Mouse (Mus musculus) heart, adult 8-10 months (tissue): ENCODE results near the gene Akr1b7. TPM values are rescaled to one million over a fixed set of nuclear protein-coding genes. Genes with fewer than 3 reads are reported as not detected.
"Not testable (repeated sequence)": the region's sequence is repeated elsewhere in the genome, so short reads cannot be mapped to it uniquely, and the experiment has no call there.

Experiments used
- DNase-seq: peaks from one replicate; pipeline ENCODE4 v3.0.0; 2022; ENCODE audit warnings: low spot score
- total RNA-seq, 4 experiments: library from RNA; stranded (reverse); gene quantifications; 2 replicates each; pipeline ENCODE4 v1.2.4; 2022

Akr1b7 gene
- total RNA-seq, result under 1 TPM in 1 of 4 experiments, not detected in 3; 0.22 TPM

- DNase-seq, result no peak
These were observed at the start of gene Akr1b7 for GRCm38 (mm10) chr6:34412023-34412422. Akr1b7 (plus strand) TSS chr6:34412334.

GRCm38 (mm10) chr6:34364217-34365136 lies 47.7 kb upstream of the Akr1b7 start:
- no peak for DNase-seq

GRCm38 (mm10) chr6:34367998-34368397 lies 44.1 kb upstream of the Akr1b7 start:
- no peak for DNase-seq

DNA sequence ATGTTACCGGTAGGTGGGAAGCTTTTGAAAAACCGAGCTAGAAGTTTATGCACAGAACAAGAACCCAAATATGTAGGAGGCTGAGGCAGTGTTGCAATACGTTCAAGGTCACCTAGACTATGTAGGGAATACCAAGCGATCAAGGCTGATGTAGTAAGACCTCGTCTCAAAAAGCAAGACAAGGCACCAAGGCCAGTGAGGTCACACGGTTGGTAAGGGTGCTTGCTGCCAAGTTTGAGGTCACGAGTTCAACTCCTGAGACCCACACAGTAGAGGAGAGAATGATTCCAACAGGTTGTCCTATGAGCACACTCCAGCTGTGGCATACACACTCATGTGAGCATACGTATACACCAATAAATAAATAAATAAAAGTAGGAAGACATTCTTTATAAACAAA lies 42.1 kb upstream of the Akr1b7 start:
- no peak for DNase-seq

DNA sequence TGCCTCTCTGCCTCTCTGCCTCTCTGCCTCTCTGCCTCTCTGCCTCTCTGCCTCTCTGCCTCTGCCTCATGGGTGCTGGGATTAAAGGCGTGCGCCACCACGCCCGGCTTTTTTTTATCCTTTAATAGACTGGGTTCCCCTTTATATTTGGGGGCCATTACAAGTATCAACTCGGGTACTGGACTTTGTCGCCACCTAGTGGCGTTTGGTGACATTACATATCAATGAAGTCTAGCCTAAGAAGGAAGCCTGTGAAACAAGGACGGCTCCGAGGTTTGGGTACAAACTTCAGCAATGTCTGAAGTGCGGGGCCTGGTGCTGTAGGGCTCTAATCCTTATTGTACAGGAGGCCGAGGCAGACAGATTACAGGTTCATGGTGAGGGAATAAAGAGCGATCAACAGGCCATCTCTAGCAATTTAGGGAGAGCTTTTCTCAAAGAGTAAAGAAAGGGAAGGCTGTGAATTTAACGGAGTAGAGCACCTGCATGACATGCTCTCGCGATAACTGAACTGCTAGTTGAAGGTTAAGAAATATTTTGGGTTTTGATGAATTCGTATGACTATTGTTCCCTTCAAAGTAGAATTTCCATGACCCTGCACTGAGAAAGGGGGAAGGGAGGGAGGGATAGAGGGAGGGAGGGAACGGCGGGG lies 40.3 kb upstream of the Akr1b7 start:
- DNase-seq, result peak; percentile 79

GRCm38 (mm10) chr6:34373841-34374240 lies 38.3 kb upstream of the Akr1b7 start:
- DNase-seq, result no peak

DNA sequence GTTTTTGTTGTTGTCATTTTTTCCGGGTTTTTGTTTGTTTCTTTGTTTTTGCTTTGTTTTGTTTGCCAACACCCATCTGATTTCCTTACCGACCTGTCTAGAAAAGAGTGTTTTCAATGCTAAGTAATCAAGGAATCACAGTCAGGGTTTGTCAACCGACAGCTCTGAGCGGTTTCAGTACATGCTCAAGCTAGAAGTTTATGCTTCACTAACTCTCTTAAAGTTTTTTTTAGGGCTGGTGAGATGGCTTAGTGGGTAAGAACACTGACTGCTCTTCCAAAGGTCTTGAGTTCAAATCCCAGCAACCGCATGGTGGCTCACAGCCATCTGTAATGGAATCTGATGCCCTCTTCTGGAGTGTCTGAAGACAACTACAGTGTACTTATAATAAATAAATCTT lies 36.2 kb upstream of the Akr1b7 start:
- DNase-seq, result not testable (repeated sequence)

DNA sequence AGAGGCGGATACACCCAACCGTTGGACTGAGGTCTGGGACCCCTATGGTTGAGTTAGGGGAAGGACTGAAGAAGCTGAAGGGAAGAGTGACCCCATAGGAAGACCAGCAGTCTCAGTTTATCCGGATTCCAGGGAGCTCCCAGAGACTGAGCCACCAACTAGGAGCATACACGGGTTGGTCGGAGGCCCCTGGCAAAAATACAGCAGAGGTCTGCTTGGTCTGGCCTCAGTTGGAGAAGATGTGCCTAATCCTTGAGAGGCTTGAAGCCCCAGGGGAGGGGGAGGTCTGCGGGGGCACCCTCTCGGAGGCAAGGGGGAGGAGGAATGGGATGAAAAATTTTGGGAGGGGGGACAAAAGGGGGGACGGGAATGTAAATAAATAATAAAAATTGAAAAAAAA lies 28.7 kb upstream of the Akr1b7 start:
- DNase-seq, result no peak

DNA sequence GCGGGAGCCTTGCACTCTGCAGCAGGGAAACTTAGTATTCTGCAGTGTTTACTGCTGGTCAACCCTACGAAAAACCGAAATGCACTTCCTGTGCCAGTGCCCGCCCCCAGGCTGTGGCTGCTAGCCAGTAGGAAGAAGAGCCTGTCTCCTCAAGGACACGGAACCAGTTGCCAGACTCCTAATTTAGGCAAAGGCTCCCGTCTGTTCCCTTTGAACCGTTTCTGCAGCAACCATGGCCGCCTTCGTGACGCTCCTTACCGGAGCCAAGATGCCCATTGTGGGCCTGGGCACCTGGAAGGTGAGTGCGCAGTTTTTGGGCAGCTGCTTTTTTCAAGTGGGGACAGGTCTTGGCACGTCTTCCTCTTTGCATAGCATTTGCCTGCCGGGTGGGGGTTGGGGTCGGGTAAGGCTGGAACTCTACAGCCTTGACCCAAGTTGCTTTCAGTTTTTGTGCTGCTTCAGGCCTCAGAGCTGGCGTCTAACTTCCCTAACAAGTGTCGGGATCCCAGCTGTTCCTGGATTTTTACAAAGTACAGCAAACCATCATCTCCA lies 27.9 kb upstream of the Akr1b7 start, which contains the start of gene Akr1b10:
Gene Akr1b10, plus strand, starts transcription at position 109 of the 552 bp plus-strand sequence.
- peak; percentile 81 for DNase-seq

DNA sequence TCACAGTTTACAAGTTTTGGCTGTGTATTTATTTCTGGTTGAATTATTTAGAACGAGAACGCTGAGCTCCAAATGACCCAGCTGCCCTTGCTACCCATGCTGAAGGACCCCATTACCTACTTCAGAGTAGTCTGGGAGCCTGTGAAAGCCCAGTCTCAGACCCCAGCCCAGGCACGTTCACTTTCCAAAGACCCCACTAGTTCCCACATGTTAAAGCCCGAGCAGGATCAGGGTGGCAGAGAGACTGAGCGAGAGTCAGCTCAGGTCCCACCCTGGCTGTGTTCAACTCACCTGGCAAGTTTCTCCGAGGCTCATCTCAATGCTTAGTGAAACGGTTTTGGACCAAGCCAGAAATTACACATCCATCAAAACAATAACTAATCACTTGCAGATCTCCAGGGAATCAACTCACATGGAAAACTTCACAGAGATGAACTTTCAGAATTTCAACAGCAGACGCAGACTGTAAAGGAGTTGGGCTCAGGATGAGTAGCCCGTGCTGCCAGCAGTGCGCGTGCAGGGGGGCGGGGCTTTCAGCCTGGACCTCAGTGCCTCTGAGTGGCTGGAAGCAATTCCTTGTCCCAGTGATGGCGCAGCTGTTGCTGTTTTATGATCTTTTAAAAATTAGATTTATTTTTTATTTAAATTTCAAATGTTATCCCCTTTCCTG lies 27.3 kb upstream of the Akr1b7 start:
- DNase-seq, result peak; percentile 41

DNA sequence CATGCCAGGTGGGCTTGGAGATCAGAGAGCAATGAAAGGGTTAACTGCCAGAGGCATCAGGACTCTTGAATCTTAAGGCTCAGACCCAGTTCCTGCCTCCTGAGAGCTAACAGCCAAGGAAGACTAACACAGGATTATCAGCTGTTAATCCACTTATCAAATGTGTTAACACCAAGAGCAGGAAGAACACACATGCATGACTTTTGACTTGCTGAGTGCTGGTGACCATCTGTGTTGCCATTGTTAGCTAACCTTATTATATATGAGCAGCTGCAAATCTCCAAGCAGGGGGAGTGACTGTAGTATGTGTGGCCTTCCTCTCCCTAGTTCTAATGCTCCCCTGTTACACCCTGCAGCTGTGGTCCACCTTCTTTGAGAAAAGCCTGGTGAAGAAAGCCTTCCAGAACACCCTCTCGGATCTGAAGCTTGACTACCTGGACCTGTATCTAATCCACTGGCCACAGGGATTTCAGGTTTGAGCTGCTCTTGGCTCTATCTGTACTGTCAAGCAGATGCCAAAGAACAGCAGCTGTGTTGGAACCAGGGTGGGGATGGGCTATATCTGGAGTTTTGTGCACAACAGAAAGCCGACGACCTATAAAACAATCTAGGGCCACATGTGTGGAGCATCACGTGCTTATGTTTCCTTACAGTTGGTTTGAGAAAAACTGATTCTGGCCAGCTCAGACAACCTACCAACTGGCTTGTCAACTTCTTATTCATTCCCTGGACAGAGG lies 23.5 kb upstream of the Akr1b7 start:
- no peak for DNase-seq

- no peak for DNase-seq
These were observed 16.2 kb upstream of the Akr1b7 start for GRCm38 (mm10) chr6:34395897-34396296.

DNA sequence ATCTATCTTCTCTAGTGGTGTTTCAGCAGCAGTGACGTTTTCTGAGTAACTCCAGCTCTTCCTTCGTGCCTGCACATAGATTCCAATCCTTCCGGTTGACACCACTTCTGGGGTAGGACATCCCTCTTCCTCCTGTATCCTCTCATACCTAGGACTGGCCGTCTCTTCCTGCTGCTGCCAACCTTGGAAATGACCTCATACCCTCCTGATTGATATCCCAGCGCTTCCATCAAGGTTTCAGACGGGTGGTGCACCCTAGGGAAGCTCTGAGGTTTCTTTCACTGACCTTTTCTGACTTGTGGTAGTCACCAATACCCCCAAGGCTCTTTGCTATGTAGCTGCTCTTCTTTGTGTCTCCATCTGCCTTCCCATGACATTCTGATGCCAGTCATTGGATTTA lies 13.7 kb upstream of the Akr1b7 start:
- DNase-seq, result no peak

- no peak for DNase-seq
These were observed 12.4 kb upstream of the Akr1b7 start for GRCm38 (mm10) chr6:34399606-34400220.

- no peak for DNase-seq
These were observed 11.4 kb upstream of the Akr1b7 start for GRCm38 (mm10) chr6:34400696-34401095.

DNA sequence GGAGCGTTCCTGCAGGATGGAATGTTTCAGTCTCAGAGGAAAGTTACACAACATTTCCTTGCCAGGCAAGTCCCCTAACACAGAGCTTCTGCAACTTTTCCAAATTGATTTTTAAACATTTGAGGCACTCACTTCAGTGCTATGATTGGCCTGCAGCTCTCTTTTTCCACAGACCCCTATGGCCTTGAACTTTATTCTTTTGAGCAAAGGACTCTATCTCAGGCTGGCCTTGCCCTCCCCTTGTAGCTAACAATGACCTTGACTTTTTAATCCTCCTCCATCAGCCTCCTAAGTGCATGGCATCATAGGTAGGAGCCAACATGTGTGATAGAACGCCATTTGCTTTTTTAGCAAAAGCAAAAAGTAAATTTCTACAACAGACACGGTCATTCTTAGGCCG lies 5.4 kb upstream of the Akr1b7 start:
- no peak for DNase-seq

- no peak for DNase-seq
These were observed 4.7 kb upstream of the Akr1b7 start for GRCm38 (mm10) chr6:34407403-34407802.

- DNase-seq, result no peak
These were observed 554 bp downstream of the Akr1b7 start for GRCm38 (mm10) chr6:34412688-34413087.

- DNase-seq, result not testable (repeated sequence)
These were observed 1.3 kb downstream of the Akr1b7 start for GRCm38 (mm10) chr6:34413386-34413785.

DNA sequence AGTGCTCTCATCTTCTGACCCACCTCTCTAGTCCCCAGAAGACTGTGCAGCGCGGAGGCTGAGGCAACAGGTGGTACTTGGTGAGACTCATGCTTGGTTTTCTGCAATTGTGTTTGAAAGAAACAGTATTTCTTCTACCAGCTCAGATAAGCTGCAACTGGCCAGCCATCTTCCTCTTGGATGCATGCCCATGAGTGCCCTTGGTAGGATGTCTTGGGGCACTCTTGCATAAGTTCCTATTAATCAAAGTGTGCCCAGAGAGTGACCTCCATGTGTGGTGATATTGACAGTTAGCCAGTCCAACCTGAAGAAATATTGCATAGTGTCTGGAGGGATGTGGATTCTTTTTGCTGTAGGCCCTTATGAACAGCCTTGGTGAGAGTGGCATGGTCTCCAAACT lies 4.4 kb downstream of the Akr1b7 start:
- no peak for DNase-seq

DNA sequence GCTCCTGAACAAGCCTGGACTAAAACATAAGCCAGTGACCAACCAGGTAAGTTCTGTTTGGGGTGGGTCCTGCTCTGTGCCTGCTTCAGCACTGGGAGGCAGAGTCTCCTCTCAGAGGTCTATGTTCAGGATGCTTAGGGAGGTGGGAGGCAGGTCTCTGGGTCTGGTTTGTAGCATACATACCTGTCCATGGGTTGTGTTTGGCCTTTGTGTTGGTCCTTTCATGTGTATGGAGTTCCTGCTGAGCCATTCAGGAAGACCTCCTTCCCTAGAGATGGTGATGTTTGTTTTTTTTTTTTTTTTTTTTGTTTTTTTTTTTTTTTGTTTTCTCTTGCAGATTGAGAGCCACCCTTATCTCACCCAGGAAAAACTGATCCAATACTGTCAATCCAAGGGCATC lies 6.9 kb downstream of the Akr1b7 start:
- DNase-seq, result no peak
